Mouse (Mus musculus): Measurements from ENCODE around the gene Prmt1. TPM values are rescaled to one million over a fixed set of nuclear protein-coding genes. Genes with fewer than 3 reads are reported as not detected.

The Prmt1 gene
- polyA plus RNA-seq, 1 experiment from 2014 or later, result 319 TPM

- no peaks in the 10 kb centered on the region for H3K27me3 ChIP-seq (ENCODE audit: control insufficient read depth, insufficient read depth, low read length)
- H3K4me3 ChIP-seq (ENCODE audit: low read depth, low read length), result no peak overlapping the region
- peaks cover 32% of the 10 kb centered on the region for H3K36me3 ChIP-seq (ENCODE audit: control insufficient read depth, insufficient read depth, low read length)
- ATAC-seq (ENCODE audit: insufficient read depth, low FRiP score, low TSS enrichment), result no peak
- H3K4me1 ChIP-seq (ENCODE audit: control insufficient read depth, insufficient read depth, low read length), result peaks cover 17% of the 10 kb centered on the region
- DNase-seq (ENCODE audit: low spot score), result no peak
- WGBS, result 28% methylated on average over 6 of the region's 6 CpGs
- H3K9me3 ChIP-seq (ENCODE audit: control insufficient read depth, low read length), result no peaks in the 10 kb centered on the region
- no peak overlapping the region for H3K9ac ChIP-seq (ENCODE audit: low read length)
- H3K27ac ChIP-seq (ENCODE audit: low read depth, low read length), result peak overlapping the region; percentile 62
- H3K4me2 ChIP-seq (ENCODE audit: low read depth), result peak overlapping the region; percentile 70
Measured at GRCm38 (mm10) chr7:44975117-44975419, 11.3 kb downstream of the Prmt1 start.

GRCm38 (mm10) chr7:44974383-44975116, 11.8 kb downstream of the Prmt1 start, which contains the start of gene Cpt1c:
Gene Cpt1c, minus strand, starts transcription at chr7:44974851.
- peak; percentile 58 for ATAC-seq (ENCODE audit: insufficient read depth, low FRiP score, low TSS enrichment)
- 2% methylated on average over 22 of the region's 22 CpGs for WGBS
- H3K4me1 ChIP-seq (ENCODE audit: control insufficient read depth, insufficient read depth, low read length), result peaks cover 17% of the 10 kb centered on the region
- no peaks in the 10 kb centered on the region for H3K9me3 ChIP-seq (ENCODE audit: control insufficient read depth, low read length)
- peaks cover 27% of the 10 kb centered on the region for H3K36me3 ChIP-seq (ENCODE audit: control insufficient read depth, insufficient read depth, low read length)
- peak within 1 kb of the TSS; percentile 52 for H3K9ac ChIP-seq (ENCODE audit: low read length)
- H3K4me2 ChIP-seq (ENCODE audit: low read depth), result peak within 1 kb of the TSS; percentile 70
- peak within 1 kb of the TSS; percentile 40 for H3K4me3 ChIP-seq (ENCODE audit: low read depth, low read length)
- DNase-seq (ENCODE audit: low spot score), result peak; percentile 86
- no peaks in the 10 kb centered on the region for H3K27me3 ChIP-seq (ENCODE audit: control insufficient read depth, insufficient read depth, low read length)
- peak within 1 kb of the TSS; percentile 74 for H3K27ac ChIP-seq (ENCODE audit: low read depth, low read length)

GRCm38 (mm10) chr7:44973415-44974130, 12.8 kb downstream of the Prmt1 start:
- Histone ChIP-seq H3K27me3 (ENCODE audit: control insufficient read depth, insufficient read depth, low read length) (no peaks in the 10 kb centered on the region), H3K9me3 (ENCODE audit: control insufficient read depth, low read length) (no peaks in the 10 kb centered on the region), H3K36me3 (ENCODE audit: control insufficient read depth, insufficient read depth, low read length) (peaks cover 21% of the 10 kb centered on the region), H3K4me3 (ENCODE audit: low read depth, low read length) (peak overlapping the region; percentile 40), H3K4me2 (ENCODE audit: low read depth) (peak overlapping the region; percentile 70), H3K4me1 (ENCODE audit: control insufficient read depth, insufficient read depth, low read length) (peaks cover 17% of the 10 kb centered on the region), H3K9ac (ENCODE audit: low read length) (peak overlapping the region; percentile 52), H3K27ac (ENCODE audit: low read depth, low read length) (peak overlapping the region; percentile 74; the same call in 1 of the 2 replicates)
- ATAC-seq (ENCODE audit: insufficient read depth, low FRiP score, low TSS enrichment), result no peak
- 47% methylated on average over 14 of the region's 14 CpGs for WGBS
- DNase-seq (ENCODE audit: low spot score), result no peak

GRCm38 (mm10) chr7:44971142-44971541, 15.2 kb downstream of the Prmt1 start:
- WGBS, result 74% methylated on average over 7 of the region's 7 CpGs
- ATAC-seq (ENCODE audit: insufficient read depth, low FRiP score, low TSS enrichment), result no peak
- Histone ChIP-seq H3K4me3 (ENCODE audit: low read depth, low read length) (peak overlapping the region; percentile 49), H3K4me2 (ENCODE audit: low read depth) (peak overlapping the region; percentile 69), H3K9ac (ENCODE audit: low read length) (peak overlapping the region; percentile 67), H3K4me1 (ENCODE audit: control insufficient read depth, insufficient read depth, low read length) (peaks cover 17% of the 10 kb centered on the region), H3K27me3 (ENCODE audit: control insufficient read depth, insufficient read depth, low read length) (no peaks in the 10 kb centered on the region), H3K36me3 (ENCODE audit: control insufficient read depth, insufficient read depth, low read length) (peaks cover 4% of the 10 kb centered on the region; the same call in 1 of the 2 replicates), H3K9me3 (ENCODE audit: control insufficient read depth, low read length) (no peaks in the 10 kb centered on the region), H3K27ac (ENCODE audit: low read depth, low read length) (peak overlapping the region; percentile 76; the same call in 1 of the 2 replicates)
- no peak for DNase-seq (ENCODE audit: low spot score)

- H3K4me2 ChIP-seq (ENCODE audit: low read depth), result peak overlapping the region; percentile 69
- DNase-seq (ENCODE audit: low spot score), result peak; percentile 92
- peak overlapping the region; percentile 49 for H3K4me3 ChIP-seq (ENCODE audit: low read depth, low read length)
- under 1% methylated on average over 36 of the region's 36 CpGs for WGBS
- peak overlapping the region; percentile 76 for H3K27ac ChIP-seq (ENCODE audit: low read depth, low read length)
- peak overlapping the region; percentile 67 for H3K9ac ChIP-seq (ENCODE audit: low read length)
- peaks cover 4% of the 10 kb centered on the region; the same call in 1 of the 2 replicates for H3K36me3 ChIP-seq (ENCODE audit: control insufficient read depth, insufficient read depth, low read length)
- H3K9me3 ChIP-seq (ENCODE audit: control insufficient read depth, low read length), result no peaks in the 10 kb centered on the region
- ATAC-seq (ENCODE audit: insufficient read depth, low FRiP score, low TSS enrichment), result peak; percentile 94
- H3K27me3 ChIP-seq (ENCODE audit: control insufficient read depth, insufficient read depth, low read length), result no peaks in the 10 kb centered on the region
- peaks cover 17% of the 10 kb centered on the region for H3K4me1 ChIP-seq (ENCODE audit: control insufficient read depth, insufficient read depth, low read length)
Measured at GRCm38 (mm10) chr7:44970231-44970691, 16.1 kb downstream of the Prmt1 start.

GRCm38 (mm10) chr7:44966638-44967037, 19.7 kb downstream of the Prmt1 start:
- Histone ChIP-seq H3K9me3 (ENCODE audit: control insufficient read depth, low read length) (no peaks in the 10 kb centered on the region), H3K27me3 (ENCODE audit: control insufficient read depth, insufficient read depth, low read length) (no peaks in the 10 kb centered on the region), H3K4me1 (ENCODE audit: control insufficient read depth, insufficient read depth, low read length) (peaks cover 9% of the 10 kb centered on the region), H3K36me3 (ENCODE audit: control insufficient read depth, insufficient read depth, low read length) (peaks cover 7% of the 10 kb centered on the region; the same call in 1 of the 2 replicates), H3K9ac (ENCODE audit: low read length) (no peak overlapping the region), H3K4me2 (ENCODE audit: low read depth) (no peak overlapping the region), H3K4me3 (ENCODE audit: low read depth, low read length) (no peak overlapping the region), H3K27ac (ENCODE audit: low read depth, low read length) (no peak overlapping the region)
- no peak for ATAC-seq (ENCODE audit: insufficient read depth, low FRiP score, low TSS enrichment)
- no peak for DNase-seq (ENCODE audit: low spot score)
- 79% methylated on average over 15 of the region's 15 CpGs for WGBS

- Histone ChIP-seq H3K36me3 (ENCODE audit: control insufficient read depth, insufficient read depth, low read length) (peaks cover 7% of the 10 kb centered on the region; the same call in 1 of the 2 replicates), H3K9ac (ENCODE audit: low read length) (no peak overlapping the region), H3K4me3 (ENCODE audit: low read depth, low read length) (no peak overlapping the region), H3K4me1 (ENCODE audit: control insufficient read depth, insufficient read depth, low read length) (peaks cover 3% of the 10 kb centered on the region), H3K27ac (ENCODE audit: low read depth, low read length) (no peak overlapping the region), H3K27me3 (ENCODE audit: control insufficient read depth, insufficient read depth, low read length) (no peaks in the 10 kb centered on the region), H3K9me3 (ENCODE audit: control insufficient read depth, low read length) (no peaks in the 10 kb centered on the region), H3K4me2 (ENCODE audit: low read depth) (no peak overlapping the region)
- WGBS, result 86% methylated on average over 7 of the region's 7 CpGs
- ATAC-seq (ENCODE audit: insufficient read depth, low FRiP score, low TSS enrichment) (no peak), DNase-seq (ENCODE audit: low spot score) (no peak)
Measured at GRCm38 (mm10) chr7:44965975-44966374, 20.4 kb downstream of the Prmt1 start.

- no peak for ATAC-seq (ENCODE audit: insufficient read depth, low FRiP score, low TSS enrichment)
- Histone ChIP-seq H3K9me3 (ENCODE audit: control insufficient read depth, low read length) (no peaks in the 10 kb centered on the region), H3K27ac (ENCODE audit: low read depth, low read length) (no peak overlapping the region), H3K9ac (ENCODE audit: low read length) (no peak overlapping the region), H3K36me3 (ENCODE audit: control insufficient read depth, insufficient read depth, low read length) (peaks cover 6% of the 10 kb centered on the region; the same call in 1 of the 2 replicates), H3K4me3 (ENCODE audit: low read depth, low read length) (no peak overlapping the region), H3K4me1 (ENCODE audit: control insufficient read depth, insufficient read depth, low read length) (no peaks in the 10 kb centered on the region), H3K4me2 (ENCODE audit: low read depth) (no peak overlapping the region), H3K27me3 (ENCODE audit: control insufficient read depth, insufficient read depth, low read length) (no peaks in the 10 kb centered on the region)
- no peak for DNase-seq (ENCODE audit: low spot score)
- WGBS, result 94% methylated on average over 13 of the region's 13 CpGs
Measured at GRCm38 (mm10) chr7:44964990-44965389, 21.4 kb downstream of the Prmt1 start.
